Mouse (Mus musculus): ENCODE results near the gene Nedd4.

Nedd4 gene

GRCm38 (mm10) chr9:72791213-72791582 is 129.1 kb downstream of the Nedd4 start:
- DNase-seq (ENCODE audit: low read depth, low spot score) = no peak

GRCm38 (mm10) chr9:72791681-72792080 is 129.5 kb downstream of the Nedd4 start:
- no peak for DNase-seq (ENCODE audit: low read depth, low spot score)

GRCm38 (mm10) chr9:72795243-72795642 is 133.1 kb downstream of the Nedd4 start:
- DNase-seq (ENCODE audit: low read depth, low spot score) = no peak

GRCm38 (mm10) chr9:72797136-72797621 is 135.0 kb downstream of the Nedd4 start:
- no peak for DNase-seq (ENCODE audit: low read depth, low spot score)
